Mouse (Mus musculus) CD4-positive naive resting alpha-beta T cell, adult 57 days (primary cell): ENCODE data around the gene Dynlt1b. TPM values are rescaled to one million over a fixed set of nuclear protein-coding genes. Genes with fewer than 3 reads are reported as not detected.

ENCODE experiments used
- total RNA-seq: library from RNA; stranded (reverse); gene quantifications from one replicate; pipeline ENCODE4 v1.2.4, GENCODE M21; 2023

Gene Dynlt1b
- 67.5 TPM for total RNA-seq

DNA sequence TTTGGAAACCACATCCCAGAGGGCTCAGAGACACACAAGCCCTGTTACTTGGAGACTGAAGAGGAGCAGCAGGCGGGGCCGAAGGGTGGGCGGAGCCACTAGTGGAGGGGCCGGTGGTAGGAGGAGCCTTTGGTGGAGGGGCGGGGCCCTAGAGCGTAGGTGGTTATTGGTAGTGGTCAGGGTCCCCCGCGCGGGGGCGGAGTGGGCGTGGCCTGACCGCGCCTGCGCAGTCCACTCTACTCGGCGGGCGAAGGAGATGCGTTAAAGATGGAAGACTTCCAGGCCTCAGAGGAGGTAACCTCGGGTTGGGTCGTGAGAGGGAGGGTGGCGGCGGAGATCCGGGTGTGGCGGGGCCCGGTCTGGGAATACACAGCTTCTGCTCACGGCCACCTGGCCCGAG lies at the start of gene Dynlt1b:
TSS of gene Dynlt1b (plus strand) at position 168 of the 400 bp plus-strand sequence.

Other genes with a start within 250 kb of the Dynlt1b start
- 8.0 TPM for gene Tmem181a, start 173.3 kb upstream of the Dynlt1b start, total RNA-seq
- gene Dynlt1a, start 112.6 kb upstream of the Dynlt1b start, total RNA-seq: 8.1 TPM
- 28.7 TPM for gene Dynlt1c, start 171.6 kb downstream of the Dynlt1b start, total RNA-seq
- 78.6 TPM for gene Dynlt1f, start 225.8 kb downstream of the Dynlt1b start, total RNA-seq
- 37.0 TPM for gene Sytl3, start 229.0 kb downstream of the Dynlt1b start, total RNA-seq